Mouse (Mus musculus) midbrain, embryonic 10.5 days (tissue): Measurements from ENCODE around the gene Arhgap10. TPM values are rescaled to one million over a fixed set of nuclear protein-coding genes. Genes with fewer than 3 reads are reported as not detected.

ENCODE experiments used
- DNase-seq: peaks from one replicate; pipeline ENCODE4 v3.0.0-alpha.2; 2017; ENCODE audit warnings: low spot score
- H3K27ac ChIP-seq: fragments of 300-500 bp; sonication (generic); replicated peaks from 2 replicates; pipeline ENCODE4 v1.5.1; 2016; ENCODE audit warnings: mild to moderate bottlenecking
- H3K27me3 ChIP-seq: fragments of 300-500 bp; sonication (generic); 2 replicates; pipeline ENCODE4 v1.6.1; 2016; ENCODE audit warnings: low read depth, mild to moderate bottlenecking; ENCODE audit not compliant: poor library complexity, severe bottlenecking
- H3K36me3 ChIP-seq: fragments of 300-500 bp; sonication (generic); 2 replicates; pipeline ENCODE4 v1.6.1; 2016; ENCODE audit warnings: mild to moderate bottlenecking, moderate library complexity
- H3K4me1 ChIP-seq: fragments of 300-500 bp; sonication (generic); 2 replicates; pipeline ENCODE4 v1.6.1; 2016
- H3K4me3 ChIP-seq: fragments of 300-500 bp; sonication (generic); 2 replicates; pipeline ENCODE4 v1.5.1; 2016; ENCODE audit warnings: mild to moderate bottlenecking, moderate library complexity
- H3K9me3 ChIP-seq: fragments of 300-500 bp; sonication (generic); replicated peaks from 2 replicates; pipeline ENCODE4 v1.6.1; 2016; ENCODE audit warnings: mild to moderate bottlenecking
- WGBS: fragments of 180-500 bp; shearing (Covaris S2); methylation state at CpG from one replicate; pipeline ENCODE4 v1.1.7; 2016; 5-methylcytosine and 5-hydroxymethylcytosine counted together
- polyA plus RNA-seq: library from polyadenylated mRNA; unstranded; fragments of >200 nt; fragmentation: Nextera tagmentation; extraction: Ambion mirVana; gene quantifications from 2 replicates; pipeline ENCODE4 v1.2.1, GENCODE M21; 2016

The Arhgap10 gene
- polyA plus RNA-seq, 1 experiment from 2014 or later, result 16.5 TPM

DNA sequence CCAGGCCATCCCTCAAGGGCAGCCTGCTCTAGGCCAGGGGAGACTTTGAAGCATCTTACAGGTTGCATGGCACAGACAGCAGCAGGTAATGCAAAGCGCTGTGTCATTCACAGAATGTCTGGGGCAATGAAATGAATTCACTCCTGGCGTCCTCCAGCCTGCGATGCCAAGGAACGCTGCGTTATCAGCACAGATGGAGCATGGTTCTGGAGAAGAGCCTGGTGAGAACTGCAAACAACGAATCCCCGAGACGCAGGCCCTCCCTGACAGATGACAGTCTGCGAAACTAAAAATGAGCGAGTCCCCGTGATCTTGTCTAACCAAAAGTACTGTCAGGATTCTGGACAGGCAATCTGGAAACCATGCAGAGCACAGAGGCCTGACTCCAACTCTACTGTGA, 153.3 kb downstream of the Arhgap10 start:
- Histone ChIP-seq H3K4me3 (no peak overlapping the region), H3K9me3 (no peaks in the 10 kb centered on the region), H3K4me1 (peaks cover 13% of the 10 kb centered on the region), H3K27ac (no peak overlapping the region), H3K27me3 (no peaks in the 10 kb centered on the region), H3K36me3 (no peaks in the 10 kb centered on the region)
- 93% methylated on average over 11 of the region's 11 CpGs for WGBS
- DNase-seq, result no peak

DNA sequence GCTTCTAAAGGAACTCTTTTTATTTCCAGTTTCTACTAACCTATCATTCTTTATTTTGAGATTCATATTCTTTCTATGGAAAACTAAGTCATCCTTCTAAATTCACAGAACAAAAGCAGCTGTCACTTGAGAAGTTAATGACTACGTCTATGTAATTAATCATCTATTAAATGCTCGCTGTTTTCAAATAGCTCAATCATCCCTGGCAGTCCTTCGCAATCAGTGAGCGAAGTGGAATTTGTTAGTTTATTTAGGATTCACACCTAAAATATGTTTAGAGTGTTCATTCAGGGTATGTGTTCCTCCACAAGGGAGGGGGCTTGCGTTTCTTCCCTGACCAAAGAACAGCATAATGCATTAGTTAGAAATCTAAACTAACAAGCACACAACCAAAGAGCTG, 156.9 kb downstream of the Arhgap10 start:
- no peak overlapping the region for H3K27ac ChIP-seq
- 87% methylated on average over 5 of the region's 5 CpGs for WGBS
- DNase-seq, result no peak

DNA sequence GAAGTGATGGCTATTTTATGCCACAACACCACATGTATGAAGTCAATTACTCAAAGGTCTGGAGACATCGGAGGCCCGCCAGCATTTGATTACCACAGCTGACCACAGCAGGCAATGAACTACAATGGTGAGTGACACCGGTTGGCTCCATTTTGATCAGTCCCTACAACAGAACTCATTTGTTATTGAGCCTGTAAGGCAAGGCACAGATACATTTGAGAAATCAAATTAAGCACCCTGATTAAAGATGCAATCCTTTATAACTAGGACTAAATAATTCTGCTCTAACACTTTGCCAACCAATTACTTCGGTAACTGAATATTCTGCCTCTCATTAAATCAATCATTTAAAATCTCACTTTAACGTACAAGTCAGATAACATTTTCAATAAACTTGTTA, 157.3 kb downstream of the Arhgap10 start:
- no peaks in the 10 kb centered on the region for H3K9me3 ChIP-seq
- peaks cover 3% of the 10 kb centered on the region; the same call in 1 of the 2 replicates for H3K36me3 ChIP-seq
- 94% methylated on average over 5 of the region's 5 CpGs for WGBS
- peaks cover 8% of the 10 kb centered on the region for H3K4me1 ChIP-seq
- DNase-seq, result no peak
- no peaks in the 10 kb centered on the region for H3K27me3 ChIP-seq
- H3K4me3 ChIP-seq, result no peak overlapping the region
- no peak overlapping the region for H3K27ac ChIP-seq

More for the DNA sequence above, 156.9 kb downstream of the Arhgap10 start:
- Histone ChIP-seq H3K4me1 (peaks cover 11% of the 10 kb centered on the region), H3K4me3 (no peak overlapping the region), H3K9me3 (no peaks in the 10 kb centered on the region), H3K27me3 (no peaks in the 10 kb centered on the region), H3K36me3 (peaks cover 3% of the 10 kb centered on the region; the same call in 1 of the 2 replicates)

DNA sequence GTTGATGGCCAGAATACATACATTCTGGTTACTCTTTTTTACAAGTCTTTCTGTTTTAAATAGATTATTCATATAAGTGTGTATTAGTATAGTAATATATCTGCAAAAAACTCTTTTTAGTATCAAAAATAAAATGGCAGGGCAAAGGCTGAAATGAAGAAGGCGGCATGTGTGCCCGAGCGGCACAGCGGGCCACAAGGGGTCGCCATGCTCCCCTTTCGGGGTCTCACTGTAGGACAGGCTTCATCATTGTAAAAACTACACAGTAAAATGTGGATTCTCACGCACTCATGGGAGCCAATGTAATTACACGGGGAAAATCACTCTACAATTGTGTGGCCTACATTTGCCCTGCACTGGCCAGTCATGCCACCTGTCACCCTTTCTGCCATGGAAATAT, 160.6 kb downstream of the Arhgap10 start:
- Histone ChIP-seq H3K27ac (no peak overlapping the region), H3K4me3 (no peak overlapping the region), H3K36me3 (peaks cover 3% of the 10 kb centered on the region; the same call in 1 of the 2 replicates), H3K9me3 (no peaks in the 10 kb centered on the region), H3K4me1 (peaks cover 8% of the 10 kb centered on the region), H3K27me3 (no peaks in the 10 kb centered on the region)
- WGBS, result 81% methylated on average over 8 of the region's 8 CpGs
- no peak for DNase-seq

DNA sequence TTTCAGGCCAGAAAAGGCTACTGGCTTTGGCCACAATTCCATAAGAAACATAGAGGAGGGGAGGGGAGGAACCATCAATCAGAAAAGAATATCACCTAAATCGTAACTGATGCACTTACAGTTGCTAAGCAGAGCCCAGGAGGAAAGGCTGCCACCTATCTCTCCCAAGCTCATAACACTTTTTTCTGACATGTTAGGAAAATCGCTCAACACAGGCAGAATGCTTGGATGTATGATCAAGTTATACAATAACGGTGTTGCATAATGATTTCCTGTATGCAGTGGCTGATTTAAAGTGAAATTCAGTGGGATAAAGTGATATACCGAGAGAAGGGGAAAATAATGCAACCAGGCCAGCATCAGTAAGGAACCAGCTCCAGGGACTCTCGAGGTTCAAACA, 162.4 kb downstream of the Arhgap10 start:
- H3K36me3 ChIP-seq, result peaks cover 3% of the 10 kb centered on the region; the same call in 1 of the 2 replicates
- no peaks in the 10 kb centered on the region for H3K27me3 ChIP-seq
- 0 out of 2 replicates have a peak overlapping the region, but pooled peaks have one; percentile 17 for H3K27ac ChIP-seq
- H3K4me3 ChIP-seq, result no peak overlapping the region
- WGBS, result 92% methylated on average over 5 of the region's 5 CpGs
- no peaks in the 10 kb centered on the region for H3K4me1 ChIP-seq
- no peaks in the 10 kb centered on the region for H3K9me3 ChIP-seq
- no peak for DNase-seq

DNA sequence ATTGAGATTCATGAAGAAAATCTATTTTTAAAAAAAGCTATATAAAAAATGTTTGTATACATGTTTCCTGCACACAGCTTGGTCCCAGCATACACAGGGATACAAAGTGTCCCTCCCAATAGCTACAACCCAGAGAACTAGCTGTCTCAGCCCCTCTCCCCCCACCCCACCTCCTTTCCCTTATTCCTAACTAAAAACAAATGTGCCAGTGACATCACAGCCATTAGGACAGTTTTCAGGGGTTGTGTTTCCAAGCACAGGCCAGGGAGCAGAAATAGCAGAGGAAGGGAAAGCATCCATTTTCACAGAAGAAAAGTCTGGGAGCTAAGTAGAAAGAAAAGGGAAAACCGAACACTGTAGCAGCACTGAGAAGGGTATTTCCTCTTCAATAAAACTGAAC, 163.6 kb downstream of the Arhgap10 start:
- 79% methylated on average over 1 of the region's 1 CpGs for WGBS

DNA sequence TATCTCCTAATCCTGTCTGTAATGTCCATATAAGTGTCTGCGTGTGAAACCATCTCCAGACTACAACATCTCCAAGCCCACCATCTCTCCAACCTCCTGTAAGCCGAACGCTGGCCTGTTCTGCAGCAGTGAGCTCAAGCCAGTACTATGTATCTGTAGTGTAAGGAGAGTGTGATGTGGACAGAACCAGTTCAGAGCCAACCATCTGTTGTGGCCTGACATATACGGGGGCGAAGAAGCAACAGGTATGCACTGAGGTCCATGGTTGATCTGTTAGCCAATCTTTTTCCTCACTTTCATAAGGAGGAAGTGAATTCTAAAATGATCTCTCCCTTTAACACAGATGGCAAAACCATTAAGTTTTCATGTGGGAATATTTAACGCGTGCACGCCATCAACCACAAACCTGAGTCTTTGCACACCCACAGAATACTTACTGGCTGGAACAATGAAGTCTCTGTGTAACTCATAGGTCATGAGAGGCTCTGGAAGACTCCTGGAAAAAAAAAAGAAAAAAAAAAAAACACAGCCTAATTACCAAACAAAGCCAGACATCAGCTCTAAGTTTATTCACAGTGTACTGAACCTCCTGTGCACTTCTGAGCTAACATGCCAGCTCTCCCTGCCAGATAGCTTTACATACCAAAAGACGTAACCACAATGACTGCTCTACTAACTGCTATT, 166.4 kb downstream of the Arhgap10 start:
- H3K4me3 ChIP-seq, result no peak overlapping the region
- DNase-seq, result no peak
- 90% methylated on average over 9 of the region's 9 CpGs for WGBS

More for the DNA sequence above, 163.6 kb downstream of the Arhgap10 start:
- no peak for DNase-seq
- H3K27ac ChIP-seq, result no peak overlapping the region
- H3K27me3 ChIP-seq, result no peaks in the 10 kb centered on the region
- no peaks in the 10 kb centered on the region for H3K9me3 ChIP-seq
- peaks cover 7% of the 10 kb centered on the region for H3K4me1 ChIP-seq
- no peak overlapping the region for H3K4me3 ChIP-seq
- peaks cover 3% of the 10 kb centered on the region; the same call in 1 of the 2 replicates for H3K36me3 ChIP-seq

DNA sequence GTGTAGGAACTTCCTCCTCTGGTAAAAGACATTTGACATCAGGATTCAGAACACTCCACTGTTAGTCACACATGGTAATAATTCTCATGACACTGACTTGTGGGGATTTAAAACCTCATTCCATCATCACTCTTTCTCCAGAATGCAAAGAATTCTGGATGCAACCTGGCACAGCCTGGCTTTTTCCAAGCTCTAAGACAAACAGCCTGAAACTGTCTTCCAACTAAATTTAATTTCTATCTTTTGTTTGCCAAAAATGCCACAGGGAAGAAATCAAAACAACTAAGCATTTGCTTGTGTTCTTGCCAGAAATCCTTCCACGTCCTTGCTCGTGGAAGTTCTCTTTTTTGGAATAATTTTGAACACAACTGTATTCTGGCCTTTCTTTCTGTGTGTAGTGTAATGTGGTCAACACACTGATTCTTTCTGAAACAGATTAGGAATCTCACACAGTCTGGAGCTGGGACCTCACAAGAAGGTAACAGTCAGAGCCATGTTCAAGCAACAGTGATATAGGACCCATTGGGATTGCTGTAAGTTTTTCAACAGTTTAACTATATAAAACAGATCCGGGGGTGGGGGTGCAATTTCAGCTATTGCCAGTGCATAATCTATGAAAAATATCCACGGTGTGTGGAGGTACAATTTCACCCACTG, 167.5 kb downstream of the Arhgap10 start:
- 90% methylated on average over 4 of the region's 4 CpGs for WGBS
- Histone ChIP-seq H3K36me3 (no peaks in the 10 kb centered on the region), H3K4me3 (no peak overlapping the region), H3K4me1 (peaks cover 8% of the 10 kb centered on the region), H3K27ac (no peak overlapping the region), H3K27me3 (no peaks in the 10 kb centered on the region), H3K9me3 (no peaks in the 10 kb centered on the region)
- DNase-seq, result no peak

More for the DNA sequence above, 166.4 kb downstream of the Arhgap10 start:
- H3K36me3 ChIP-seq, result no peaks in the 10 kb centered on the region
- no peaks in the 10 kb centered on the region for H3K9me3 ChIP-seq
- H3K27me3 ChIP-seq, result no peaks in the 10 kb centered on the region
- peaks cover 8% of the 10 kb centered on the region for H3K4me1 ChIP-seq
- no peak overlapping the region for H3K27ac ChIP-seq

DNA sequence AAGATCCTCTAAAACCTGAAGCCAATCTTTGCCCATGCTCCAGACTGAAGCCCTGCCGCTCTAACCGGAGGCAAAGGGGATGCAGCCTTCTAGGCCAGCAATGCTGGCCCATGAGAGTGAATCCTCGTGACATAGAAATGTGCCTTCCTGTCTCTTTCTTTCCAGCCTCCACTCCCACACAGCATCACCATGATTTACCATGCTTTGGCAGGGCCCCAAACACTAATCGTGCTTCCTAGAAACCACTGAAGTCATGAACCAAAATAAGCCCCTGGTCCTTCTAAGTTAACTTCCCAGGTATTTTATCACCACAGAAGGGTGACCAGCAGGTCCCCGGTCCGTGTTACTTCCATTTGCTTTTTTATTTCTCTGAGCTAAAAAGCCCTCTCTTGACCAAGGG, 173.8 kb downstream of the Arhgap10 start:
- no peak for DNase-seq
- Histone ChIP-seq H3K4me1 (peaks cover 24% of the 10 kb centered on the region), H3K9me3 (no peaks in the 10 kb centered on the region), H3K4me3 (no peak overlapping the region), H3K36me3 (no peaks in the 10 kb centered on the region), H3K27ac (no peak overlapping the region), H3K27me3 (no peaks in the 10 kb centered on the region)
- WGBS, result 95% methylated on average over 6 of the region's 6 CpGs

DNA sequence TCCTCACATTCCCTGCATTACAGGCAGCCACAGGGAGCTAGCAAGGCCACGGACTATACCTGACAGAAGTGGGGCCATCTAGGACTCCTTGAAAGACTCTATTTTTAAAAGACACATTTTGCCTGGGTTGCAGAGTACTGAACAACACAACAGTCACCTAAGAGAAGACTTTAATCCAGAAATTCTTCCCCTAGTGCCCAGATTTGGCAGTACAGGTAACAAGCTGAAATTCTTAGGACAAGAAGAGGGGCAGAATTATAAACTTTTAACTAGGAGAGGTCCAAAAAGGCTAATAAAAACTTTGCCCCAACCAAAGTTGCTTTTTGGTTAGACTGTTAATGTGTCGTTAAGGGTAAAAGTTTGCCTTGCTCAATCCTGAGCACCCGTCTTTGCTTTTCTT, 174.4 kb downstream of the Arhgap10 start:
- DNase-seq, result no peak
- no peaks in the 10 kb centered on the region for H3K9me3 ChIP-seq
- no peaks in the 10 kb centered on the region for H3K27me3 ChIP-seq
- H3K27ac ChIP-seq, result no peak overlapping the region
- H3K4me1 ChIP-seq, result peaks cover 24% of the 10 kb centered on the region
- no peak overlapping the region for H3K4me3 ChIP-seq
- no peaks in the 10 kb centered on the region for H3K36me3 ChIP-seq
- 88% methylated on average over 3 of the region's 3 CpGs for WGBS

DNA sequence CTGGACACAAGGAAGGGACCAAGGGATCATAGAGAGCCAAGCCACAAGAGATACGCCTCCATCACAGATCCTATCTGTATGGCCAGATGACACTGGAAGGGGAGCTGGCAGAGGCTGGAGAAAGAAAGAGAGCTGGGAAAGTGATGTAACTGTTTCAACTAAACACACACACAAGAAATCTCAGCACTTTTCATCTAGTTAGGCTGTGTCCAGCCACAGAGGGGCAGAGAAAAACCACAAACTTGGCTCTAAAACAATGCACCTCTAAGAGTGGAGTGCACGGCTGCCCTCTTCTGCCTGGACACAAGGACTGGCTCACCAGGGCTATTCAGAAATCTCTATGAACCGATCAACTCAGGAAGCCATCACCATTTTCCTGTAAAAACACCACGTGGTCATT, 175.6 kb downstream of the Arhgap10 start:
- Histone ChIP-seq H3K4me3 (no peak overlapping the region), H3K27me3 (no peaks in the 10 kb centered on the region), H3K9me3 (no peaks in the 10 kb centered on the region), H3K36me3 (no peaks in the 10 kb centered on the region), H3K27ac (no peak overlapping the region), H3K4me1 (peaks cover 24% of the 10 kb centered on the region)
- 91% methylated on average over 4 of the region's 4 CpGs for WGBS
- no peak for DNase-seq

DNA sequence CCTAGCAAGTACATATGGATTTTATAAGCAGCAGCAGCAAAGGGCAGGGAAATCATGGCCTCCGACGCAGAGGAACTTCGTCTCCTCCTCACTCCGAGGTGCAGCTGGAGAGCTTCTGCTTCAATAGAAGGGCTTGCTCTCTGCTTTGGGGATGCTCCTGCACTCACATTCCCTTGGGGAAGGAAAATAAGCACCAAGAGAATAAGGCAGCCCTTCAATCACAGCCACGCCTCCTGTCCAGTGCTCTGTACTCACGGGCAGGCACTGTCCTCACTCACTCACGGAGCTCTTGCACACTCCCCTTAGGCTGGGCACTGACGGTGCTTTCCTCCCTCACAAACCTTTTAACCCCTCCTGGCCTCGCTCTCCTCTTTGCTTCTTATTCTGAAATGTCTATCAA, 176.4 kb downstream of the Arhgap10 start:
- H3K36me3 ChIP-seq, result no peaks in the 10 kb centered on the region
- DNase-seq, result no peak
- no peaks in the 10 kb centered on the region for H3K27me3 ChIP-seq
- H3K9me3 ChIP-seq, result no peaks in the 10 kb centered on the region
- peak overlapping the region; percentile 49 for H3K27ac ChIP-seq
- 70% methylated on average over 9 of the region's 9 CpGs for WGBS
- no peak overlapping the region for H3K4me3 ChIP-seq
- H3K4me1 ChIP-seq, result peaks cover 24% of the 10 kb centered on the region

DNA sequence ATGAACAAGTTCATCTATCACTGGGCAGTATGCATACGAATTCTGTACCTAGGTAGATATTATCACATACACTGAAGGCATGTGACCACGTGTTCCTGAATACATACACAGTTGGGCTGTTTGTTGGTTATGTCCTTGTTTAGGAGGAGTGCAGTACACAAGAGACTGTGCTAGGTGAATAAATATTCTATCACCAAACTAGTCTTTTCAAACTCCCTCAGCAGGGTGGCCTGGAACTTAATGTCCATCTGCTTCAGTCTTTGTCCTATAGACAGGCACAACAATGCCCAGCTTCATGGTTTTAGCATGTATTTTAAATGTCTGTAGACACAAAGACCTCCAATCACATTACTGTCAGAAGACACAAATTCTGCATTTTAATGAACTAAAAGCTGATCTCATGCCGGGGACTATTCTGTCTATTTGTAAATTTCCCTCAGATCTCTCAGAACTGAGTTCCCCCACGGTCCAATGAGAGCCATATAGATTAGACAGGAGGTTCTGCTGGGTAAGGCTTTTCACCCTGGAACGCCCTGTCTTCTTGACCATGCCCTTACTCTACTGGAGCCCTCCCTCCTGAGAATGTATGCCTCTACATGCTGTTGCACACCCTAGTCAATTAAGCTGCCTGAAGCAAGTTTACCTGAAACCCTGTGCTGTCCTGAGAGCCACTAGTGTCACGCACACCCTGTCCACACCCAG, 177.6 kb downstream of the Arhgap10 start:
- Histone ChIP-seq H3K27ac (peak overlapping the region; percentile 69), H3K4me3 (no peak overlapping the region), H3K9me3 (no peaks in the 10 kb centered on the region), H3K4me1 (peaks cover 24% of the 10 kb centered on the region), H3K36me3 (no peaks in the 10 kb centered on the region), H3K27me3 (no peaks in the 10 kb centered on the region)
- 78% methylated on average over 6 of the region's 6 CpGs for WGBS
- DNase-seq, result no peak
